Mouse (Mus musculus) neutrophil, adult 5-6 weeks (primary cell): ENCODE data around the gene Dsp. TPM values are rescaled to one million over a fixed set of nuclear protein-coding genes. Genes with fewer than 3 reads are reported as not detected.

Experiments used
- ATAC-seq: fragments of 151-379, 151-347 bp; 2 replicates; pipeline ENCODE4 v1.8.0; 2017; ENCODE audit warnings: mild to moderate bottlenecking, moderate TSS enrichment; ENCODE audit not compliant: insufficient number of reproducible peaks, poor library complexity, low FRiP score, severe bottlenecking; ENCODE audit errors: extremely low read depth
- total RNA-seq: library from RNA; stranded (forward); fragments of 200-1000 nt; gene quantifications from 2 replicates; pipeline ENCODE4 v1.2.3, GENCODE M21; 2017

Dsp gene
- total RNA-seq = 0.23 TPM in 1 of 2 replicates, not detected in the other

DNA sequence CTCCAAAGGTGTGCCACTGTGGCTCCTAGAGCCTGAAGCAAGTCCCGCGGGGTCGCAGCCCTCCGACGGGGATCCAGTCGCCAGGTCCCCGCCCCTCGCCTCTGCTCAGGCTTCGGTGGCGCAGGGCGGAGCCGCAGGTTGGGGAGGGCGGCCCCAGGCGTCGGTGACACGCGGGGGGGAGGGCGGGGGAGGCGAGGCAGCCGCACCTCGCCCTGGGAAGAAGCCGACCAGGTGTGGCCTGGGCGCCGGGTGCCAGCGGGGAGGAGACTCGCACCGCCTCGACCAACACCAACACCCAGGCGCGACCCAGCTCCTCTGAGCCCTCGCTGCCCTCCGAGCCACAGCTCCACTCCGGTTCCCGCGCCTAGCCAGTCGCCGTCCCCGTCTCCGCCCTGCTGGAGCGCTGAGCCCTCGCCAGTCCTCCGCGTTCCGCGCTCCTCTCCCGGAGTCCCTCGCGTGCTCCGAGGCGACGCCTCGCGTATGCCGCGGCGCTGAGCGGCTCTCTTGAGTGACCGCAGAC is at the start of gene Dsp:
TSS of gene Dsp (plus strand) at position 226 of the 520 bp plus-strand sequence.
- no peak for ATAC-seq

DNA sequence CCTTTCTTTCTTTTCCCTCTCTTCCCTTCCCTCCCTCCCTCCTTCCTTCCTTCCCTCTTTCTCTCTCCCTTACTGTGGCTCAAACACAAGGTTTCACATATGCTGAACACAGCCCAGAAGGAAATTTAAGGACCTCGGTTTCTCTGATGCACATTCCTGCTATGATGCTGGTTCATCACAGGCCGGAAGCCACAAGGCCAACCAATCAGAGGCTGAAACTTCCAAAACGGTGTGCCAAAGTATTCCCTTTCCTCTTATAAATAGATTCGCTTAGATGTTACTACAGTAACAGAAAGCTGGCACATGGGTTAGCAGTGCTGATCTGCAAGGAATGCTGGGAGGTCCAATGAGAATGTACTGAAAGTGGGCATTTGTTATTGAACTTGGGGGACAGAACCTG is 47.7 kb upstream of the Dsp start:
- ATAC-seq = no peak

DNA sequence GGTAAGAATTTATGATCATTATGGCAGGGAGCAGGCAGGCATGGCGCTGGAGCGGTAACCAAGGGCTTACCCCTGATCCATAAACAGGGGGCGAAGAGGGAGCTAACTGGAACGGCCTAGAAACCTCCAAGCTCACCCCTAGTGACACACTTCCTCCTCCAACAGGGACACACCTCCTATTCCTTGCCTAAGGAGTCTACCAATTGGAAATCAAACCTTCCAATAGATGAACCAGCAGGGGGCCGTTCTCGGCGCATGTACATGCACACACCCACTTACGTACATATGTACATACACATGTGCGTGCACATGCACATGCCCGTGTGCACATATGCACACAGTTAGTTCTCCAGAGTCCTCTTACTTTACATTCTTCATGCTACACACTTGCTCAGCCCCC is 46.6 kb upstream of the Dsp start:
- ATAC-seq = no peak

DNA sequence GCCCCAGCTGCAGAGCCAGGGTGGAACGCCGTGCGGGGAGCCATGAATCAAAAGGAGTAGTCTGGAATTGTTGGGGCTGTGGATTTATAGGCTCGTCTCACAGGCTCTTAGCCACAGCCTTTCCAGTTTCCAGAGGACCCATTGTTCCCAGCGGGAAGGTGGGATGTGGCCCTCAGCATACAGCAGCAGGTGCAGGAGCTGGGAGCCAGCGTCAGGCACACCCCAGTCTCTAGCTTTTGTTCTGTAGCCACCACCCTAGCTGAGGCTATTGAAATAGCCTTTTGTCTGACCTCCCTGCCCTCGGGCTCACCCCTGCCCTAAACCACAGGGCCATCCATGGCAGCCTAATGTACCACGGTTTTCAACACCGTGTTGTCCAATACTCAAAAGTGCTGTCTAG is 42.0 kb upstream of the Dsp start:
- ATAC-seq = no peak

DNA sequence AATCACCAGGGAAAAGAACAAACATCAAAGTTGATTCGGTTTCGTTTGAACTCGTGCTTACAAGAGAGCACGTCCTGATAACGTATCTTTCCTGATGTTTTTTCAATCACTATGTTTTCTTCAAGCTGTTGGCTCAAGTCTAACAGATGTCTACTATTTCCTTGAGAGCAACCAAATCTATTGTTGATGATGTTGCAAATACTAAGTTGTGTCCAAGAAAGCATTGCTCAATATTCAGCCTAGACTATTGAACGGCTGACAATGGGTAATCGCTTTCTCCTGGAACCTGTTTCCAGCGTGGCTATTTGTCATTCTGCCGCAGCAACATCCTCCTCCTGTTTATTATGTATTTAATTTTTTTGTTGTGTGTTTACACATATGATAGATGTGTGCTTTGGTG is 28.8 kb upstream of the Dsp start:
- ATAC-seq = no peak

DNA sequence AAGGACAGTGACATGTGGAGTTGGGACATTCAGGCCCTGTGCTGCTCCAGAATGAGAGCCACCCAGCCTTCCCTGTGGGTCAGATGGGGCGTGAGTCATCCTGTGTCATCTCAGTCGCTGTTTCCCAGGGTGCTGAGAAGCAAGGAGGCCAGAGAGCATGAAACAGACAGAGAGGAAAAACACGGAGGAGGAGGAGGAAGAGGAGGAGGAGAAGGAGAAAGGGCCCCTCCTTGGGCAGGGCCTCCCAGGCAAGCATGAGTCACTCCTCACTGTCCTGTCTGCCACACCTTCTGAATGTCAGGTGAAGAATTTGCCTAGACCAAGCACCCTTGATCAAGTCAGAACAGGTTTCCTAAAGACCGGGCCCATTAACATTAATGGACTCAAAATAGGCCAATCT is 27.4 kb upstream of the Dsp start:
- ATAC-seq = no peak

DNA sequence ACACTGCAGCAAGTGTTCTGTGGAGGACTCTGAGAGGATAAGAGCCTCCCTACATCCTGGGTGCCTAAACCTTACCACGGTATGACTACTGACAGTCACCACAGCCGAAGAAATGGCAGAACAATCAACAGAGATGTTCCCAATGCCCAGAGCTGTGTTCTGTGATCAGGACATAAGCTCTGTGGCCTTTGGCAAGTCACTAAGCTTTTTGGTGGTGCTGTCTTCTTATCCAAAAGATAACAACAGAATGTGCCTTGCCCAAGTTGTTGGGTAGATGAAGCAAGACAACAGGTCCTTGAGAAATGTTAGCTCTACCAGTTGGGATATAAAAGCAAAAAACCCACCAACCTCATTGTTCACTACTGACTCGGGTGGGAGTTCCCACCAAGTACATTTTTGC is 23.4 kb upstream of the Dsp start:
- ATAC-seq = no peak

DNA sequence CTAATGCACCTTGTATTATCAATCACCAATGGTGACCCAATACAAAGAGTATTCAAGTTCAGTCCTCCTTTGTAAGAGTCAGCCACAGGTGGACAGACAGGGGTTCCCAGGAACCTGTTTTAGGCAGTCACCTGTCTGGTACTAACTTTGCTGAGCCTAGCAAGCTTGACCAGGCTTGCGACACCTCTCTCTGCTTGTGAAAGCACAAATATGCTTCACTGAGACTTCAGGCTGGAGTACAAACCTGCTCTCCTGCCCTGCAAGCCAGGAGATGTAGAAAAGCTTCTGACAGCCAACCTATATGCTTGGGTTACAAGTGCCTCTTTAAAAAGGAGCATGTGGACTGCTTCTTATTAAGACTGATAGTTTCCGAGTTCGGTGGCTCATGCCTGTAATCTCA is 22.8 kb upstream of the Dsp start:
- no peak for ATAC-seq

DNA sequence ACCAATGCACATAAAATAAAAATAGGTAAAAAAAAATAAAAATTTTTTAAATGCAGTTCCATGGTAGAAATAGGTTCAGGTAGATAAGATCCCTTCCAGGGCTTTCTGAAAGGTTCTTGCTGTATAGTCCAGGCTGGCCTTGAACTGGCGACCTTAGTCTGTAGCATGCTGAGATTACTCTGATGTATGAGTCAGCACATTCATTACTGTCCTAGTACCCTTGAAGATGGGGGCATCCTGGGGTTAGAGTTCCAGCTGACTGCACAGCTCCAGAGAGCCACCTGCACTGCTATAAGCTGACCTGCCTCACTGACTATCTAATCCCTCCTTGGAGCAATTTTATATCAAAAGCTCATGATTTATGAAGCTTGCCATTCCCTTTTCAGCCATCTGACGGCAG is 21.6 kb upstream of the Dsp start:
- no peak for ATAC-seq

DNA sequence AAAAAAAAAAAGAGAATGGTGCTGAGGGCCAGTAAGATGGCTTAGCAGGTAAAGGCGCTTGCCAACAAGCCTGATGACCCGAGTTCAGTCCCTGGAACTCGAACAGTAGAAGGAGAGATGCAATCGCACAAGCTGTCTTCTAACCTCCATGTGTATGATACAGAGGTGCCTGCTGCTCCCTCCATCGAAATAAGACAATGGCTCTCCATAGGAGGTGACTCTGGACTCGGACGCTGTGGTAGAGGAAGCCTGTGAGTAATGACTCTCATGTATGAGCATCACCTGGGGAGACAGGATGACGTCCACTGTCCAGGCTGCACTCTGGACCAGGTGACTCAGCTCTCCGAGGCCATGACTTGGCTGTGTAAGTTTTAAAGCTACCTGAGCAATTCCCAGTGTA is 21.0 kb upstream of the Dsp start:
- no peak for ATAC-seq

DNA sequence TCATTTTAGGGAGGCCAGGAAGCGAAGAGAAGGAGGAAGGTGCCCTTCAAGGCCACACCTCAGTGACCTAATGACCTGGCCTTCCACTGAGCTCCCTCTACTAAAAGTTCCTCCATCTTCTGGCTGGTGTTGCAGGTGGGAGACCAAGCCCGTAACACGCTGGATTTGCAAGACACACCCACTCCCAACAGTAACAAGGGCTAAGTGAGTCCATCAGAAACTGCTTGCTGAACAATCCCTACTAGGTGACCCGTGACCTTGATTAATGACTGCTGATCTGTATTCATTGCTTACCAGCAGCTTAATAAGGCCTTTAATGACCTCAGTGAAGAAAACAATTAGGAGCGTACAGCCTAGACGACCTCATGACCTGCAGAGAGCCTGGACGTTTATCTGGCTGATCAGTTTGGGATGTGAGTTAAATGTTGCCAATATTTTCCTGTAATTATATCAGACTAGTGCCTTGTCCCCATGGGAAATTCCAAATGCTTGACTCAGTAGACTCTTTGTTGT is 18.0 kb upstream of the Dsp start:
- ATAC-seq = no peak

DNA sequence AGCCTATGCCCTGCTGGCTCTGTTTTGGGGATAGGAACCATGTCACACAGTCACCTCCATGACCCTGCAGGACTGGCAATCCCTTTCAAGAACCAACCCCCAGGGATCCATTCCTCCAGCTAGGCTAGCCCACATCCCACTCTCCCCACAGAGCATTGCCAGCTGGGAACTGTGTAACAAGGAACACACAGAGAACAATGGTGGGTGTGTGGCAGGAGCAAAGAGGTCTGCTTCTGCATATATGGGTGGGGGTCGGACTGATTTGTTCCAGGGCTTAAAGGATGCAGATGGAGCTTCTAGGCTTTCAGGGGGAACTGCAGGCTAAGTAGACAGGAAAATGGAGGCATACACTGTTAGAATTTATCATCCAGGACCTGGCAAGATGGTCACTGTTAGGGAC is 10.6 kb upstream of the Dsp start:
- ATAC-seq = no peak

DNA sequence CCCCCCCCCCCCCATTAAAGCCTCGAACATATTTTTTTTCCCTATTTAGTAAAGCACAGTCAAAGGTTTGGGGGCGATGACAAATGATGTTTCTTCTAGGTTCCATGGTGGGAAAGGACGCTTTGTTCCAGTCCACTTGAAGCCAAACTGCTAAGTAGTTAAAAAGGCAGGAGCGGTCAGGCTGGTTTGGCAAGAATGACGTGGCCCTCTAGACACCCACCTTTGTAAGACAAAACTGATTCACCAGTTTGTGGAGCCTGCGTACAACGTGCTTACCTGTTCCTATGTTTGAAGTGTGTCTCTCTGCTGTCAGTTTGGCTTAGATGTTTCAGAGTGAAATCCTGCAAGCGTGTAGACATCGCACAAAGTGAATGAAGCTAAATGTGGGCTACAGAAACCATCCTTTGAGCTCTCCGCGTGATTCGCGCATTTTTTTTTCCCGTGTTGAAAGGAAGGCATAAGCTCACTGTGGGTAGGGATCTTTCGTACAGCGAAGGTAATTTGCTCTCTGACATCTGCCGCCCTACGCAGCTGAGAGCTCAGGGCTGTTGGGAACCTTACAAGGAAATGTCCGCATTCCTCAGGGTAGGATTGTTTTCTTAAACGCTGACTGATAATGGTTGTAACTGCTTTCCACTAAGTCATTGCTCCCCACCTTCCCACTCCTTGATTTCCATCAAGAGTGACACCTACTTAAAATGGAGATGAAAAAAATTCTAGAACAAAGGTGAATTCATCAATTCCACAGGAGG is 6.0 kb upstream of the Dsp start:
- ATAC-seq = no peak

DNA sequence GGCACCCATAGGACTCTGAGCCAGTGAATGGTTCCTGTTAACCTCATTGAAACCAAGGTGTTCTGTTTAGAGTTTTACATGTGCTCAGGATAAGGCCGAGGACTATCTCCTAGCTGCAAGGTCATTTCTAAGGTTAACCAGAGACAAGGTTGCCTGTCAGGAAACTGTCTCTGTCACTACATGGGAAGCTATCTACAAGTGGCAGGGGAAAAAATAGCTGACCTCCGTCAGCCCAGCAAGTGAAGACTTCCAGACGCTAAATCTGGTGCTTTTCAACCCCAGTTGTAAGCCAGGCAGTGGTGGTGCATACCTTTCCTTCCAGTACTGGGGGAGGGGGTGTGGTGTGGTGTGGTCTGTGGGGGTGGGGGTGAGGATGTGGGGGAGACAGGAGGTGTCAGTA is 2.7 kb upstream of the Dsp start:
- ATAC-seq = no peak

DNA sequence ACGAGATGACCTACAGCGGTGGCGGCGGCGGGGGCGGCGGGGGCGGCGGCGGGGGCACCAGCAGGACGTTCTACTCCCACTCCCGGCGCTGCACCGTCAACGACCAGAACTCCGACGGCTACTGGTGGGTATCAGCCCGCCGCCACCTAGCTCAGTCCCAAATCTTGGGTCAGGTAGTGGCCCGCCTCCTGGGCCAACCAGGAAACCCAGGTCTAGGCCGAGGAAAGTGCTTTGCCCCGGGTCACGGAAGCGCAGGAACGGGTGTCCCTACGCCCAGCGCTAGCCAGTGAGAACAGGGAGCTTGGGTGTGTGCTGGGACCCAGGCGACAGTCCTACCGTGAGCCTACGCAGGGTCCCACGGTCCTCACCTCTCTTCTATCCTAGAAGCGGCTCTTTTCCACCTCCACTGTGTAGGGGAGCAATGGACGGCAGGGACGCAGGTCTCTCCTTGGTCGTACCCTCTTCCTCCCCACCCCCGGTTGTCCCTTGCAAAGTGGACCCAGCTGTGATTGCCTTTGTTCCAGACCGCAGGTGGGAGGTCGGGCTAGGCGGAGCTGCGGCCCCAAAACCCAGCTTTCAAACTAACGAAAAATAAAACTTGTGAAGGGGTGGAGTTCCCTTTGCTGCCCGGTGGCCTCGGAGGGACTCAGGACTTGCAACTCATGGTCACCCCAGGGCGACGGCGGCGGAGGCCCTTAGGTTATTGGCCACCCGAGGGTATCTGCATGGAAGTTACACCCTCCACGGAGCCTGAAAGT is 756 bp downstream of the Dsp start:
- no peak for ATAC-seq

DNA sequence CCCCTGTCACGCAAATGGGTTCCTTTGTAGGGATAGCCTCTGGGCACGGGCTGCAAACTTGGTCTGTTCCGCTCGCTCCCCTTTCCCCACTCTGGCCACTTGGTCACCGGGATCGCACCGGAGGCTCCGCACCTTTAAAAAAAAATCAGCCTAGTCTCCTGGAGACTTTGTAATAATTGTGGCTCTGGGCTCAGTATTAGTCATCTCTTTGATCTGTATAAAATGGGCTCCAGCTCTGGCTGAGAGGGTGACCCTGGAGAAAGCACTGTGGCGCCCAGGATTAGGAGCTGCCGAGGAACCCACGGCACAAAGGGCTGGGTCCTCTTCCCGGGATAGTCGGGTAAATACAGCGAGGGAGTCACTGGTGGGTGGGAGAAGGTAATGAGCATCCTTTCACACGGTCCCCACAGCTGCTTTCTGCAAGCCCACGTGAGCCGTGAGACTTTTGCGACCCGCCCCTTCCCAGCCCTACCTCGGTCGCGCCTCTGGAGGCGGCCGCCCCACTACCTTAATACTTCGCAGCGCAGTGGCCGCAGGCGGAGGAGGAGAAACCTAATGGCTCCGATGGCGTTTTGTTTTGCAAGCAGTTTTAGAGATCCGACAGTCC is 1.4 kb downstream of the Dsp start:
- peak; percentile 38; the same call in 1 of the 2 replicates for ATAC-seq

DNA sequence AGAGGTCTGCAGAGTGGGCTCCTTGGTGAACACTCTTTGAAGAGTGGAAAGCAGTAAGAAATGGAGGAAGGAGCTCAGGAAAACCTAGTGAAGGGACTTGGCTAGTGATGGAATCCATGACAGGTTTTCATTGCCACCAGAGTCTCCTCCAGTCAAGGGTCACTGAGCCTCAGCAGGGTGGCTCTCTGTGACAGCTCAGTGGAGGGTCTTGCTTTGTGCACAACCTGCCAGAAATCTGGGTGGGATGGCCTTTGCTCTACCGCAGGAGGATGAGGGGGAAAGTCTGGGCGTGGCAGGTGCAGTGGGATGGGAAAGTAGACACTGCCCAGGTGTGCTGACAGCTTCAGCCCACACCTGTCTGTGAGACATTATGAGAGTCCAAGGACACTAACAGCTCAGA is 4.4 kb downstream of the Dsp start:
- no peak for ATAC-seq

DNA sequence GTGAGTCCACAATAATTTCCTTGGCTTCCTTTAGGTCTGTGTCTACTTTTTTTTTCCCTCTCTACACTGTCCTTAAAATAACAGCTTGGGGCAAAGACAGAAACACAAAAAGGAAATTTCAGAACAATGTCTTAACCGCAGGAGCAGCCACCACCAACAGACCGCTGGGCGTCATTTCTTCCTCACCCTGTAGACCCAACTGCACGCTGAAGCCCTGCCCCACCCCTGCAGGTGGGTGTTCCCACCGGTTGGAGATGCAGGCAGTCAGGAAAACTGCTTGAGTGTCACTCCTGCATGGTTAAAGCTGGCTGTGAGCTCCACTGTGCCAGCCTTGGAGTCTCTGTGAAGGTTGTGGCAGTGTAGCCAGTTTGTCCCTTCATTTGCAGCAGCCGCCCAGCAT is 6.5 kb downstream of the Dsp start:
- no peak for ATAC-seq

DNA sequence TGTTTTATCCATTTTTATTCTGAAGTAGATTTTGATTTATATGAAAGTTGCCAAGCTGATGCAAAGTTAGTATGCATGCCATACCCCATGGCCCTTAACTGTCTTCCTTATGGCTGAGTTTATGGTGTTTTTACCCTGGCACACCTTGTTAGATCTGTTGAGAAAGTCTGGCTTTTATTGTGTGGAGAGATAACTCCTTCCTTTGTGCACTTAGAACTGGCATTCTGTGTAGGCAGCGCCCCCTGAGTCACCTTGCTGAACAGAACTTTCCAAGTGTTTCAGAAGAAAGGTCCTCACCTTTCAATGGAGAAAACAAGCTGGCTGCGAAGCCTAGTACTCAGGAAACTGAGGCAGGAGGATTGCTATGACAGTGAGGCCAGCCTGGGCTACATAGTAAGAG is 10.9 kb downstream of the Dsp start:
- no peak for ATAC-seq

DNA sequence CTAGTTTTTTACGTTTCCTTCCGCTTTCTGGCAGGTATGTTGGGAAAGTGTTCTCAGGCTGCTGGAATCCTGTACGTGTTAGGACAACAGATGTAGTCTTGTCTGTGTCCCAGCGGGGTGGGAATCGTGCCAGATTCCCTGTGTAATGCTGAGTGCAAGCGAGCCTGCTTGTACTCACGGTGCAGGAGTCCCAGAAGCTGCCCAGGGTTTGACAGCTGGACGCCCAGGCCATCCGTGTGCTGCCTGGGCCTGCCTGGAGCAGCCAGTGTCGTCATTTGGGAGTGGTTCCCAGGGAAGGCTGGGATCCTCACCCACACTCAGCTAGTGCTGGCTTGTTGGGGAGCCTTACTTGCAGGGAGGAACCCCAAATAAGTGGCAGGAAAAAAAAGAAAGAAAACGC is 11.6 kb downstream of the Dsp start:
- no peak for ATAC-seq
